Mouse (Mus musculus) kidney, adult 2 months (tissue): ENCODE data around the gene Ntf5. TPM values are rescaled to one million over a fixed set of nuclear protein-coding genes. Genes with fewer than 3 reads are reported as not detected.

Experiments
- DNase-seq: peaks from one replicate; pipeline ENCODE4 v3.0.0; 2021
- H3K27ac ChIP-seq: fragments of 200-500 bp; 2 replicates; pipeline ENCODE4 v1.5.1; 2012; ENCODE audit warnings: low read depth, low read length, control low read depth, inconsistent platforms; ENCODE audit not compliant: insufficient read depth
- H3K27me3 ChIP-seq: fragments of 200-500 bp; replicated peaks from 2 replicates; pipeline ENCODE4 v1.6.1; 2012; ENCODE audit warnings: mild to moderate bottlenecking, moderate library complexity, low read length, inconsistent platforms; ENCODE audit not compliant: control insufficient read depth, insufficient read depth
- H3K36me3 ChIP-seq: fragments of 200-500 bp; 2 replicates; pipeline ENCODE4 v1.6.1; 2012; ENCODE audit warnings: mild to moderate bottlenecking, moderate library complexity, low read length, inconsistent platforms; ENCODE audit not compliant: control insufficient read depth, insufficient read depth
- H3K4me1 ChIP-seq: fragments of 200-500 bp; 2 replicates; pipeline ENCODE4 v1.6.1; 2011; ENCODE audit warnings: low read length; ENCODE audit not compliant: control insufficient read depth, insufficient read depth
- H3K4me3 ChIP-seq: fragments of 200-500 bp; 2 replicates; pipeline ENCODE4 v1.5.1; 2011; ENCODE audit warnings: mild to moderate bottlenecking, low read depth, low read length, control low read depth; ENCODE audit not compliant: insufficient read depth
- CTCF ChIP-seq: fragments of 200-500 bp; conservative IDR thresholded peaks from 2 replicates; pipeline ENCODE4 v1.5.1; 2011; ENCODE audit warnings: low read depth, mild to moderate bottlenecking, control low read depth, low read length, moderate library complexity, mixed read lengths; ENCODE audit not compliant: insufficient read depth, insufficient read length
- POLR2A ChIP-seq: fragments of 200-500 bp; IDR thresholded peaks from one replicate; pipeline ENCODE4 v1.6.1; 2011; ENCODE audit warnings: low read depth, low read length, control low read depth
- WGBS: fragments of 180-500 bp; shearing (Covaris S2); methylation state at CpG from one replicate; pipeline ENCODE4 v1.1.7; 2018; 5-methylcytosine and 5-hydroxymethylcytosine counted together
- polyA plus RNA-seq: library from polyadenylated mRNA; depleted of rRNA; stranded (reverse); fragments of >200 nt; gene quantifications from 2 replicates; pipeline ENCODE4 v1.2.3, GENCODE M21; 2012; rRNA removed

Ntf5 gene
- polyA plus RNA-seq, 1 experiment, result 0.44 TPM

- H3K4me3 ChIP-seq, result no peak overlapping the region
- no peaks in the 10 kb centered on the region for H3K36me3 ChIP-seq
- 94% methylated on average over 12 of the region's 12 CpGs for WGBS
- no peak for DNase-seq
- H3K4me1 ChIP-seq, result peaks cover 18% of the 10 kb centered on the region
- TF ChIP-seq CTCF, result no peak
- TF ChIP-seq POLR2A, result no peak
- H3K27ac ChIP-seq, result no peak overlapping the region
- H3K27me3 ChIP-seq, result no peaks in the 10 kb centered on the region
Observed at GRCm38 (mm10) chr7:45465112-45465511, 51.6 kb downstream of the Ntf5 start.

GRCm38 (mm10) chr7:45465549-45465948 is 52.1 kb downstream of the Ntf5 start:
- no peaks in the 10 kb centered on the region for H3K36me3 ChIP-seq
- no peak overlapping the region for H3K27ac ChIP-seq
- H3K4me3 ChIP-seq, result peak overlapping the region; percentile 65
- peaks cover 17% of the 10 kb centered on the region for H3K4me1 ChIP-seq
- TF ChIP-seq POLR2A, result no peak
- TF ChIP-seq CTCF, result no peak; the same call in 1 of the 2 replicates
- WGBS, result 56% methylated on average over 9 of the region's 9 CpGs
- no peaks in the 10 kb centered on the region for H3K27me3 ChIP-seq
- peak; percentile 56 for DNase-seq

GRCm38 (mm10) chr7:45466283-45467089 is 53.0 kb downstream of the Ntf5 start, which contains the start of gene Bax:
Gene Bax (minus strand): TSS chr7:45466898.
- Histone ChIP-seq H3K27me3 (no peaks in the 10 kb centered on the region), H3K4me1 (peaks cover 11% of the 10 kb centered on the region), H3K4me3 (peak within 1 kb of the TSS; percentile 65), H3K27ac (peak within 1 kb of the TSS; percentile 45), H3K36me3 (no peaks in the 10 kb centered on the region)
- TF ChIP-seq POLR2A (peak; percentile 26), CTCF (no peak)
- peak; percentile 97 for DNase-seq
- under 1% methylated on average over 58 of the region's 58 CpGs for WGBS

Other genes starting within 250 kb of the Ntf5 start
- not detected in 2 replicates for gene Slc17a7, start 249.7 kb upstream of the Ntf5 start, polyA plus RNA-seq
- gene Gfy, start 234.1 kb upstream of the Ntf5 start, polyA plus RNA-seq, result not detected in 2 replicates
- not detected in 2 replicates for gene Pth2, start 232.7 kb upstream of the Ntf5 start, polyA plus RNA-seq
- 0.04 and 0.05 TPM in 2 replicates for gene Ccdc155, start 208.8 kb upstream of the Ntf5 start, polyA plus RNA-seq
- gene Dkkl1, start 201.5 kb upstream of the Ntf5 start, polyA plus RNA-seq, result 0.39 and 0.54 TPM in 2 replicates
- 10.0 and 13.2 TPM in 2 replicates for gene Tead2, start 197.9 kb upstream of the Ntf5 start, polyA plus RNA-seq
- 7.9 and 30.1 TPM in 2 replicates for gene Cd37, start 174.6 kb upstream of the Ntf5 start, polyA plus RNA-seq
- gene Slc6a16, start 172.6 kb upstream of the Ntf5 start, polyA plus RNA-seq, result 0.05 TPM in 1 of 2 replicates, not detected in the other
- 0.14 and 0.19 TPM in 2 replicates for gene Slc6a21, start 136.2 kb upstream of the Ntf5 start, polyA plus RNA-seq
- 17.9 and 18.2 TPM in 2 replicates for gene Trpm4, start 79.9 kb upstream of the Ntf5 start, polyA plus RNA-seq
- 0.14 and 3.2 TPM in 2 replicates for gene Hrc, start 78.4 kb upstream of the Ntf5 start, polyA plus RNA-seq
- gene Ppfia3, start 46.7 kb upstream of the Ntf5 start, polyA plus RNA-seq, result 0.50 and 0.64 TPM in 2 replicates
- gene Lin7b, start 43.1 kb upstream of the Ntf5 start, polyA plus RNA-seq, result 2.7 and 3.9 TPM in 2 replicates
- gene Snrnp70, start 18.0 kb upstream of the Ntf5 start, polyA plus RNA-seq, result 137 and 138 TPM in 2 replicates
- gene Kcna7, start 8.0 kb upstream of the Ntf5 start, polyA plus RNA-seq, result 0.07 and 0.91 TPM in 2 replicates
- gene Lhb, start 7.1 kb downstream of the Ntf5 start, polyA plus RNA-seq, result not detected in 2 replicates
- gene Gys1, start 21.1 kb downstream of the Ntf5 start, polyA plus RNA-seq, result 57.4 and 61.2 TPM in 2 replicates
- gene Ruvbl2, start 24.4 kb downstream of the Ntf5 start, polyA plus RNA-seq, result 36.3 and 42.7 TPM in 2 replicates
- gene Ftl1, start 46.2 kb downstream of the Ntf5 start, polyA plus RNA-seq, result 6,932 and 8,155 TPM in 2 replicates
- 104 and 112 TPM in 2 replicates for gene Bax, start 53.2 kb downstream of the Ntf5 start, polyA plus RNA-seq
- gene Tulp2, start 68.2 kb downstream of the Ntf5 start, polyA plus RNA-seq, result 0.20 and 0.46 TPM in 2 replicates
- 1.1 and 1.2 TPM in 2 replicates for gene Gm45808, start 73.1 kb downstream of the Ntf5 start, polyA plus RNA-seq
- gene Dhdh, start 75.1 kb downstream of the Ntf5 start, polyA plus RNA-seq, result 6.0 and 6.1 TPM in 2 replicates
- 397 and 405 TPM in 2 replicates for gene Nucb1, start 96.7 kb downstream of the Ntf5 start, polyA plus RNA-seq
- 26.6 and 28.2 TPM in 2 replicates for gene Ppp1r15a, start 112.6 kb downstream of the Ntf5 start, polyA plus RNA-seq
- gene Plekha4, start 112.6 kb downstream of the Ntf5 start, polyA plus RNA-seq, result 4.6 and 5.9 TPM in 2 replicates
- 43.9 and 48.3 TPM in 2 replicates for gene Hsd17b14, start 141.2 kb downstream of the Ntf5 start, polyA plus RNA-seq
- gene Bcat2, start 156.5 kb downstream of the Ntf5 start, polyA plus RNA-seq, result 185 and 188 TPM in 2 replicates
- gene Fgf21, start 201.8 kb downstream of the Ntf5 start, polyA plus RNA-seq, result not detected in 2 replicates
- gene Fut1, start 203.6 kb downstream of the Ntf5 start, polyA plus RNA-seq, result 0.05 and 0.11 TPM in 2 replicates
- 0.29 and 0.34 TPM in 2 replicates for gene Izumo1, start 208.1 kb downstream of the Ntf5 start, polyA plus RNA-seq
- gene Rasip1, start 213.8 kb downstream of the Ntf5 start, polyA plus RNA-seq, result 19.9 and 20.4 TPM in 2 replicates
- 2.1 and 2.5 TPM in 2 replicates for gene Mamstr, start 226.3 kb downstream of the Ntf5 start, polyA plus RNA-seq